Mouse (Mus musculus) brown adipose tissue, adult 24 weeks (tissue): Measurements from ENCODE around the gene Tmem107. TPM values are rescaled to one million over a fixed set of nuclear protein-coding genes. Genes with fewer than 3 reads are reported as not detected.

Experiments used
- H3K27ac ChIP-seq: fragments of 200-500 bp; replicated peaks from 2 replicates; pipeline ENCODE4 v1.5.1; 2012; ENCODE audit warnings: low read depth, mild to moderate bottlenecking, low read length
- H3K4me1 ChIP-seq: fragments of 200-500 bp; 2 replicates; pipeline ENCODE4 v1.6.1; 2012; ENCODE audit warnings: low read length, mixed read lengths; ENCODE audit not compliant: control insufficient read depth, insufficient read depth, insufficient read length
- H3K4me3 ChIP-seq: fragments of 200-500 bp; 2 replicates; pipeline ENCODE4 v1.5.1; 2012; ENCODE audit warnings: low read depth, mild to moderate bottlenecking, low read length, moderate library complexity; ENCODE audit not compliant: insufficient read depth
- polyA plus RNA-seq: library from polyadenylated mRNA; stranded (reverse); fragments of >200 nt; gene quantifications from 2 replicates; pipeline ENCODE4 v1.2.4, GENCODE M21; 2012; ENCODE audit not compliant: missing spikeins, insufficient read depth, insufficient read length

Gene Tmem107
- polyA plus RNA-seq, 1 experiment, result 4.6 TPM

DNA sequence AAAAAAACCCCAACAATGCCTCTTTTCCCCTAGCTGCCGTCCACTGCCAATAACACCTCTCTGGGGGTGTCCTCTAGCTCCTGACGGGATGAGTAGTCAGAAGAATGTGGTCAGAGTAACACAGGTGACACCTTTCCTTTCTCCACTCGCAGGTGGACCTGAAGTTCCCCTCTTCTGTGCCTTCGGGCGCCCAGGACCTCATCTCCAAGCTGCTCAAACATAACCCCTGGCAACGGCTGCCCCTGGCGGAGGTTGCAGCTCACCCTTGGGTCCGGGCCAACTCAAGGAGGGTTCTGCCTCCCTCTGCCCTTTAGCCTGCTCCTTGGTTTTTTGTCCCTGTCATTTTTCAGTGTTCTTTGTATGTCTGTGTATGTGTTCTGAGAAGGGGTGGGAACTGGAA is 19.9 kb upstream of the Tmem107 start:
- H3K4me3 ChIP-seq, result no peak overlapping the region
- H3K4me1 ChIP-seq, result peaks cover 7% of the 10 kb centered on the region; the same call in 1 of the 2 replicates
- no peak overlapping the region for H3K27ac ChIP-seq

DNA sequence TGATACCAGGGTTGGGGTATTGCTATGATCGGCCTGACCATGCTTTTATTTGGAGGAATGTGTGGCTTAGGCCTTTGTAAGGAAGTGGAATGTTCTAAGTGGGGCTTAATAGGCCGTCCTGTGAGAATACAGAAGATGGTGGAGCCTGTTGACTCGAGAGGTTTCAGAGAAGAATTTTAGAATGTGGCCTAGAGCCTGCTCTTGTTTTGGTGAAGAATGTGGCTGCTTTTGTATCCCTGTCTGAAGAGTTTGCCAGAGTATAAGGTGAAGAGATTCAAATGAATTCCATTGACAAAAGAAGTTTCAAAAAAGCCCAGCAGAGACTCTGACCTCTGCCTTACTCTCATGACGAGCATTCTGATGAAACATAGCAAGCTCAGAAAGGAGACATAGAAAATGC is 18.8 kb upstream of the Tmem107 start:
- H3K4me1 ChIP-seq, result 0 out of 2 replicates have a peak, but pooled peaks cover 7% of the 10 kb centered on the region
- no peak overlapping the region for H3K27ac ChIP-seq
- H3K4me3 ChIP-seq, result no peak overlapping the region

DNA sequence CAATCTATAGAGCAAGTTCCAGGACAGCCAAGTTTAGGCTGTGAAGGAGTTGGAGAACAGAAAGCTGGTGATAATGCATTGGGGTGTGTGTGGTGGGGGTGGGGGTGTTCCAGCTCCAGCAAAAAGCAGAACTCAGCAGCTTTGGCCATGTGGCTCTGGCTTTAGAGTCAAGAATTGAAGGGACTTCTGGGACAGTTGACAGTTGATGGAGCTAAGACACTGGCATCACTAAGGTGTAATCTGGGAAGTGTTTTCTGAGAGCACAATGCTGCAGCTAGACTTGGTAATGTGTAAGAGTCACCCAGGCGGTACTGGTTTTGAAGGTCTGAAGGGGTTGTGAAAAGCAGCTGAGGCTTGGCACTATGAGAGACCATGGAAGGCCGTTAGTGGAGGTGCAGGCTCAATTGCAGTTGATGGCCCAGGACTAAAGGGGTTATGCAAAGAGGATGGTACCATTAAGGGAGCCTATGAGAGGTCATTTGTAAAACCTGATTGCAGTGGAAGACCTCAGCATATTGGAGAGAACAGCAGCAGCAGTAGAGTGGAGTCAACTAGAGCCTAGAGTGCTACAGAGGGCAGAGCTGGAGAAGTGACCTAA is 17.7 kb upstream of the Tmem107 start:
- H3K4me3 ChIP-seq, result no peak overlapping the region
- 0 out of 2 replicates have a peak, but pooled peaks cover 7% of the 10 kb centered on the region for H3K4me1 ChIP-seq

DNA sequence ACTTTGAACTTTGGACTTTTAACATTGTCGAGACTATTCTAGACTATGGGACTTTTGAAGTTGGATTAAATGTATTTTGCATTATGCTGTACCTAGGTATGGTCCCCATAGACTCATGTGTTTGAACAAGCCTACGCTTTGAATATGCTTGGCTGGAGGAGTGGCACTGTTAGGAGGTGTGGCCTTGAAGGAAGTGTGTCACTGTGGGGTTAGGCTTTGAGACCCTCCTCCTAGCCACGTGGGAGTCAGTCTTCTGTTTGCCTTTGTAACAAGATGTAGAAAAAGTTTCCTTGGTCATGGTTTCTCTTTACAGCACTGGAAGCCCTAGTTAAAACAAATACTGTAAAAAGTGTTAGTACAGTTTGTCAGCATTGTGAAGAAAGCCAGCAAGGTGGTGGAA is 16.8 kb upstream of the Tmem107 start:
- H3K27ac ChIP-seq, result no peak overlapping the region
- H3K4me3 ChIP-seq, result no peak overlapping the region
- H3K4me1 ChIP-seq, result 0 out of 2 replicates have a peak, but pooled peaks cover 7% of the 10 kb centered on the region

More for the DNA sequence above, 17.7 kb upstream of the Tmem107 start:
- H3K27ac ChIP-seq, result no peak overlapping the region

DNA sequence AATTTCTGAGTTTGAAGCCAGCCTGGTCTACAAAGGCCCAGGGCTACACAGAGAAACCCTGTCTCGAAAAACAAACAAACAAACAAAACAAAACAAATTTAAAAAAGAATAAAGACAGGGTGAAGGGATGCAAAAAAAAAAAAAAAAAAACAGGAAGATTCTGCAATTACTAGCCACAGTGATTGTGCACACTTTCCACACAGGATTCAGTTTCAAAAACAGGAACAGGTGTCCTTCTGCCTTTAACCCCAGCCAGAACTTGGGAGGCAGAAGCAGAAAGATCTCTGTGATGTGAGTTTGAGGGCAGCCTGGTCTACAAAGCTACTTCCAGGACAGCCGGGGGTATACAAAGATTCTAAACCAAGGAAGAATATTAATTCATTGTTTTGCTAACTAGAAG is 12.3 kb upstream of the Tmem107 start:
- peak overlapping the region; percentile 87; the same call in 1 of the 2 replicates for H3K27ac ChIP-seq
- peak overlapping the region; percentile 96 for H3K4me3 ChIP-seq

DNA sequence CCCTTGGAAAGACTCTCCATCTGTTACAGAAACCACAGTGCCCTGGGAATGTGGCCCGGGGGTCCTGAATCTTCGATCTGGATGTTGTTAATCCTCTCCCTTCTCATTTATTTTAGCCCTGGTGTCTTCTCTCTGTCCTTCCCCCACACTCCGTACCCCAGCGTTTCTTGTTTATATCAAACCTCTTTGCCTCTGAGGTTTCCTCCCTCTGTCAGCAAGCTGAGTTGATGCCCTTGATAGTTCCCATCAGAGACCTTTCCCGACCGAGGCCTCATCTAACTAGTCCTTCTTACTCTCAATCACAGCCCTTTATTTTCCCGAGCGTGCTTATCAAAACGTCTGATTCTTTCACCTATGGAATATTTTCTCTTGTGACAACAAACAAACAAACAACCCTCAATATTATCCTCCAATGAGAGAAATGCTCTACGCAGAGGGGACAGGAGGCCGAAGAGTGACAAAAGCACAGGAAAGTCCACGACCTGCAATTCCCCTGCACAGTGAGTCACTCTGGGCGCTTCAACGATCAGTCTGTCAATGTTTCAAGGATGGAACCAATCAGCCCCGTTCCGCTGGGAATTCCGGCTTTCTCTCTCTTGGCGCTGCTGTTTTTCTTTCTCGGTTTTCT is 11.8 kb upstream of the Tmem107 start:
- H3K4me3 ChIP-seq, result peak overlapping the region; percentile 96
- peaks cover 9% of the 10 kb centered on the region for H3K4me1 ChIP-seq
- H3K27ac ChIP-seq, result peak overlapping the region; percentile 87

More for the DNA sequence above, 12.3 kb upstream of the Tmem107 start:
- peaks cover 9% of the 10 kb centered on the region for H3K4me1 ChIP-seq

DNA sequence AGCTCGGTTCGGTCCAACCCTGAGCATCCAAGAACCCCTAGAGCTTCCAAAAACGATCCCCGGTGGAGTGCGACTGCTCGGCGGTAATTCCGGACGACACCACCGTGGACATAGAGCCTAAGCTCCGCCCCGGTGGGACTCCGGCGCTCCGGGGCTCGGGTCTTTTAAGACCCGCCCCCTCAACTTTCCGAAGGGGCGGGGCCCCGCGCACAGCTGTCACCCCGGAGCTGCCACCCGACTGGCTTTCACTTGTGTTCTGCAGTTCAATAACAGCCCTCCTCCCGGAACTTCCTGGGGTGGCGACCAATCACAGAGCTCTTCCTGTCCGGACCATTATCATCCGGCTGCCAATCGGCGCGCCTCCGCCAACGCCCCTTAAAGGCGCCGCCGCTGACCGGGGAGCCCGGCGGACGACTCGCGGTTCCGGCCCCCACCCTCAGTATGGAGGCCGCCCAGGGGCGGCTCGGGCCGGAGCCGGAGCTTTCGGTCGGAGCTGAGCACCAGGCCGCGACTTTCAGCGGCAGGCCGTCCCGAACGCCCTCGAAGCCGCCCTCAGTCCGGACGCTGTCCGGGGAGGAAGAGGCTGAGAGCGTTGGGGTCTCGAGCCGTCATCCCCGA is 11.1 kb upstream of the Tmem107 start, which contains the start of gene Borcs6:
Gene Borcs6, plus strand, starts transcription at position 361 of the 618 bp plus-strand sequence.
- H3K4me1 ChIP-seq, result peaks cover 13% of the 10 kb centered on the region
- peak within 1 kb of the TSS; percentile 91 for H3K27ac ChIP-seq
- peak within 1 kb of the TSS; percentile 96 for H3K4me3 ChIP-seq

DNA sequence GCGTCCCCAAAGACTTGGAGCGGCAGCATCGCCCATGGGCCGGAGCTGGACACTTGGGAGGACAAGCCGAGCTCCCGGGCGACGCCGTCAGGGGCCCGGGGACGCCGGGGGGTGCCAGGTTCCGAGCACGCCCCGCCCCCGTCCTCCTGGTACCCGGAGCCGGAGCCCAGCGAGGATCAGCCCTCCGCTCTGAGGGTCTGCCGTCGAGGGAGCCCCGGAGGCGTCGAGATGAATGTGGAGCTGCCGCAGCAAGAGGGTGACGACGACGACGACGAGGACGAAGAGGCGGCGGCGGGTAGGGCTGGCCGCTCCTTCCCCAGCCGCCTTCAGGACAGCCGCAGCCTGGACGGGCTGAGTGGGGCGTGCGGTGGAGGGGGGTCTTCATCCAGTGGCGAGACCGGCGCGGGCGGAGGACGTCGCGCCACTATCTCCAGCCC is 10.6 kb upstream of the Tmem107 start:
- H3K4me1 ChIP-seq, result peaks cover 13% of the 10 kb centered on the region
- H3K27ac ChIP-seq, result peak overlapping the region; percentile 91
- peak overlapping the region; percentile 96 for H3K4me3 ChIP-seq

DNA sequence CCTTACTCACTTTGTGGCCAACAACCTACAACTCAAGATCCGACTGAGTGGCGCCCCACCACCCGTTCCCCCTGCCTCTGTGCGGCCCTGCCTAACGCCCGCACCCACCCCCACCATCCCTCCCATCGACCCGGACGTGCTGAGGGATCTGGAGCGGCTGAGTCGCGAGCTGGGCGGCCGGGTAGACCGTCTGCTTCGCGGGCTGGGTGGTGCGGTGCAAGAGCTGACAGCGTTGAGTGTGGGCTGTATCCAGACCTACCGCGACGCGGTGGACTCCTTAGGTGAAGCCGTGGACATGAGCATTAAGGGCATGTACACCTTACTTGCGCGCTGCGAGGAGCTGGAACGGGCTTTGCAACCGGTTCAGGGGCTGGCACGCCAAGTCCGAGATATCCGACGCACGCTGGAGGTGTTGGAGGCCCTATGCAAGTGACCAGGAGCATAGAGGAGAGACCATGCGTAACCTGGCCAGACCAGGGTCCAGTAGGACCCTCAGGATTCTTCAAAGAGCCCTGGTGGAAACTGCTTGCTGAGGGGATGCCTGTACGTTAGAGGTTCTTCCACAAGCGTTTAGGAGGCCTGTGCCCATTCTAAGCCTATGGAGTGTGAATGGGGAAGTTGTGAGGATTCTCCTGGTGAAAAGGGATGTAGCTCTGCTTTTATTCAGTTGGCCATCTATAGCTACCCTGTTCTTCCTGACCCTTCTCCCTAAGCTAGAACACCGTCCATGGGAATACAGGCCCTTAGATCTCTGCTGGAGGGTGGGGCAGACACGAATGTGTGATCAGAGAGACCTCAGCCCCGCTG is 10.0 kb upstream of the Tmem107 start:
- peak overlapping the region; percentile 96 for H3K4me3 ChIP-seq
- H3K27ac ChIP-seq, result peak overlapping the region; percentile 91
- H3K4me1 ChIP-seq, result peaks cover 13% of the 10 kb centered on the region

DNA sequence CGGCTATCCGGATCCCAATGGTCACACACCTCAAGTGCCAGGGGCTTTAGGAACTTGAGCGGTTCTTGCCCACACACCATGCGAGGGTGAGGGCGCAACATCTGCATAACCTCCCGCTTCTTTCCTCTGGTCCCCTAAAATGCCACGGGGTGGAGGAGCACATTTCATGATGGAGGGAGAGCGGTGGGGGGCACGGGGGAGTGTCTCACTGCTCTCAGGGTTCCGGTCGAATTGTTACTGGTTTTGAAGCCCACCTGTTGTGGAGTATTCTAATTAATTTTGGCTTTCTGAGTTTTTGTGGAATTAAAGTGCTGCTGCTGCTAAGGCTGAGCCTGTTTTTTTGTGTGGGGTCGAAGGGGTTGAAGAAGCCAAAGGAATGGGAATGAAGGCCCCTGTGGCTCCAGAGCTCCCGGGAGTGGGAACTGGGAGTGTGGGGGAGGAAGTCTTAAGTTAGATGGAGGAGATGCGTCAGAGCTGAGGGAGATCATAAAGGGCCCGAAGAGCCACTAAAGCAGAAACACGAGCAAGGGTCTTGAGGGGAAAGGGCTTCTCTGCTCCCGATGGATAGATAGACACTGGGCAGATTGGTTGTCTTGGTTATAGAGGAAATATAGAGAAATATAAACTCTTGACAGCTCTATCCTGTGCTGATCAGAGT is 9.2 kb upstream of the Tmem107 start:
- Histone ChIP-seq H3K4me1 (peaks cover 17% of the 10 kb centered on the region), H3K4me3 (peak overlapping the region; percentile 96), H3K27ac (0 out of 2 replicates have a peak overlapping the region, but pooled peaks have one; percentile 6)

DNA sequence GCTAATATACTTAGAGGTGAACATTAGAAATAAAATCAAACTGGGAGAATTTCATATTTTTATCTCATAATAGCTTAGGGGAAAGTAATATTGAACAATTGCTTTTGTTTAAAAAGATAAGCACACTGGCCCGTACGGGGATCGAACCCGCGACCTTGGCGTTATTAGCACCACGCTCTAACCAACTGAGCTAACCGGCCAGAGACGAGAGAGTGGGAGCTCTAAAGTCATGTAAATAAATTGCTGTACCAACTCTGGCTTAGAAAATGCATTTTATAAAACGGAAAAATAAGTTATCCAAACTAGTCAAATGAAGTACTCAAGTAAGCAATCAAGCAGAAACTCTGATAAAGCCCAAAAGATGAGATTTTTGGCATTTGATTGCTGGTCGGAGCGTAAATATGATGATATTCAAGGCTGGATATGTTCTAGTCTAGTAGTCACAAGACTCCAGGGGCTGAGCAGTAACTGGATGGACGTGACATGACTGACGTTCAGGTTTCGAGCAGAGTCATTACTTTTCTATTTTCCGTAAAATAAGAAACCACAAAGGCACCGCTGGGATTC is 8.3 kb upstream of the Tmem107 start:
- peak overlapping the region; percentile 48 for H3K4me3 ChIP-seq
- H3K27ac ChIP-seq, result peak overlapping the region; percentile 39; the same call in 1 of the 2 replicates
- H3K4me1 ChIP-seq, result peaks cover 18% of the 10 kb centered on the region

DNA sequence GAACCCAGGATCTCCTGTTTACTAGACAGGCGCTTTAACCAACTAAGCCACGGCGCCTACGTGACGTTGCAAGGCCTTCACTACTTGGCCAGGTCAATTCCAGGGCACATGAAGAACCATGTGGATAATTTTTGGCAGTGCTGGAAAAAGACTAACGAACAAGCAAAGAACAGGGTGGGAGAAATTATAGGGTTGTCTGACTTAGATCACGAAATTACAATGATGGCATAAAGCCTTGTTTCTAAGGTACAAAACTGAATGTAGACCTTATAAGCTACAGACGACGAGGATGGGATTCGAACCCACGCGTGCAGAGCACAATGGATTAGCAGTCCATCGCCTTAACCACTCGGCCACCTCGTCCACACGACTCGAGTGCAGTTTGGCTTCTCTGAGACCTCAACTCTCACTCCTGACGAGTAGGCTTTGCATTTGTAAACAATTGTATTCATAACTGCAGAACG is 7.8 kb upstream of the Tmem107 start:
- peak overlapping the region; percentile 78 for H3K27ac ChIP-seq
- H3K4me3 ChIP-seq, result peak overlapping the region; percentile 63
- peaks cover 18% of the 10 kb centered on the region for H3K4me1 ChIP-seq

DNA sequence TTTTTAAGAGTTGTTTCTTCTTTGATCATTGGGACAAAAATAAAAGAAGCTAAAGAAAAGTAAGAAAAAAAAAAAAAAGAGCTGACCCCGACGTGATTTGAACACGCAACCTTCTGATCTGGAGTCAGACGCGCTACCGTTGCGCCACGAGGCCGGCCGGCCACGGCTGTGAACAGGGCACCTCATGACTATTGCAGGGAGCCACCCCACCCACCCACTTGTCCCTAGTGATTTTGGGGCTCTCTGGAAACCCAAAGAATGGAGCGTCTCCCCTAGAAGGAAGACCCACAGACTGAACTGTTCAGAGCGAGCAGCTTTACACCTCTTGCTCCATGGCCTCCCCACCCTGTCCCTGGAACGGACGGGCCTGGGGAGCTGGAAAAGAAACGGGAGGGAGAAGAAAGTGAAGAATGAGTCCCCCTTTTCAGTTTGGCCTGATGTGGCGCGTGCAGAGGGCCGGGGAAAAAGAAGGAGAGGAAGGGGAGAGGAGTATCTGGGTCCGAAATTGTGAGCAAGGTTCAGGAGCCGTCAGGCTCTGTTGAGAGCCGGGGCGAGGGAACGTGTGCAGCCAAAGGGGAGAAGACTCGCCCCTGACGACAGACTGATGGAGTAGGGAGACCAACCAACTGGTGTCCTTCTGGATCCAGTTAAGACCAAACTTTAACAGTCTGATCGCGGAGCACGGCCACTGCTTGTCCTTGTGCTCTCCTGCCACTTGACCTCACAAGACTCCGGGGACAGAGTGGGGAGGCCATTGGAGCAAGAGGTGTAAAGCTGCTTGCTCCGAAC is 7.0 kb upstream of the Tmem107 start:
- peak overlapping the region; percentile 78 for H3K27ac ChIP-seq
- H3K4me1 ChIP-seq, result peaks cover 18% of the 10 kb centered on the region
- H3K4me3 ChIP-seq, result peak overlapping the region; percentile 88
